Comparison of ENCODE assay signal across 23 mouse cellular contexts in genomic region chr3:30468068-30468835, GRCm38 (mm10).
A peak's percentile ranks its signal among the peaks of the same experiment; 100 is the strongest.
DNase-seq lines count a peak whose midpoint lies in the region; ATAC-seq and TF ChIP-seq lines count a peak whose summit lies in the region.
"Had no signal": no experiment of that assay in that cellular context is flagged by ENCODE, and none has a peak within 500 bp of the region (broad histone marks: within the 10 kb centered on the region; RNA-seq: fewer than 3 reads in every experiment).

No protein-coding gene starts in this region.

- no peak overlapping the region for H3K4me3 ChIP-seq in stomach, postnatal 0 days (ENCODE audit: low read depth, low read length)
- H3K4me3 ChIP-seq: embryonic facial prominence, embryonic 13.5 days; forebrain, embryonic 12.5 days; heart, adult 2 months; heart, embryonic 12.5 days; hindbrain, embryonic 10.5 days; intestine, embryonic 15.5 days had no signal

- no peaks in the 10 kb centered on the region; the same call in 1 of the 2 replicates for H3K4me1 ChIP-seq in stomach, postnatal 0 days (replicated peaks; ENCODE audit: control insufficient read depth, insufficient read depth)
- H3K4me1 ChIP-seq: embryonic facial prominence, embryonic 13.5 days; forebrain, embryonic 12.5 days; intestine, embryonic 15.5 days had no signal

- ATAC-seq in stomach, postnatal 0 days (ENCODE audit: low FRiP score, low TSS enrichment): 0 out of 2 replicates have a peak, but pooled peaks have one; percentile 8
- ATAC-seq: activated CD4-positive, CD25-positive, alpha-beta regulatory T cell, adult 4 months; CD4-positive, CD25-positive, alpha-beta regulatory T cell, adult 4 months; forebrain, embryonic 16.5 days; intestine, embryonic 15.5 days; Patski had no signal

- no peak overlapping the region for H3K4me2 ChIP-seq in stomach, postnatal 0 days (replicated peaks; ENCODE audit: low read depth)
- H3K4me2 ChIP-seq: embryonic facial prominence, embryonic 13.5 days; forebrain, embryonic 12.5 days; heart, embryonic 12.5 days; hindbrain, embryonic 14.5 days; intestine, embryonic 15.5 days had no signal

- peak; percentile 83 for DNase-seq in heart, adult 11 months
- no peak for DNase-seq in heart, adult 9 months (ENCODE audit: low spot score in 2 of 2)
- peak; percentile 49 for DNase-seq in 3134 (ENCODE audit: extremely low read depth, insufficient read length, low spot score)
- DNase-seq in Muller cell, postnatal 12 days (ENCODE audit: inconsistent ontology term): peak; percentile 53
- DNase-seq in stomach, postnatal 0 days (ENCODE audit: low spot score): no peak
- DNase-seq in cerebellum, postnatal 10 days: no peak
- DNase-seq in ovary, postnatal 14 days (ENCODE audit: low spot score): no peak
- DNase-seq: adrenal gland, postnatal 25 days; cerebellum, adult 8-10 months; cerebellum, postnatal 25 days; gastrocnemius, postnatal 10 days; heart, adult 2 months had no signal

- H3K36me3 ChIP-seq in stomach, postnatal 0 days (ENCODE audit: control insufficient read depth, insufficient read depth, low read length): no peaks in the 10 kb centered on the region
- H3K36me3 ChIP-seq: embryonic facial prominence, embryonic 13.5 days; forebrain, embryonic 12.5 days; G1E; heart, embryonic 12.5 days; hindbrain, embryonic 10.5 days; intestine, embryonic 15.5 days had no signal

- 69% methylated on average over 7 of the region's 7 CpGs for WGBS in stomach, postnatal 0 days

- no peaks in the 10 kb centered on the region for H3K27me3 ChIP-seq in stomach, postnatal 0 days (ENCODE audit: control insufficient read depth, insufficient read depth, low read length)
- H3K27me3 ChIP-seq: embryonic facial prominence, embryonic 13.5 days; forebrain, embryonic 12.5 days; heart, embryonic 12.5 days; intestine, embryonic 15.5 days had no signal

- TF ChIP-seq CTCF in stomach, postnatal 0 days (IDR thresholded peaks at IDR 0.05; ENCODE audit: low read depth): no peak

- no peak for TF ChIP-seq EP300 in stomach, postnatal 0 days (optimal IDR thresholded peaks at IDR 0.05)

- no peak overlapping the region for H3K27ac ChIP-seq in stomach, postnatal 0 days (replicated peaks)
- H3K27ac ChIP-seq: embryonic facial prominence, embryonic 13.5 days; forebrain, embryonic 12.5 days; hindbrain, embryonic 10.5 days; hindbrain, embryonic 14.5 days; intestine, embryonic 15.5 days had no signal

- H3K9me3 ChIP-seq in stomach, postnatal 0 days (ENCODE audit: control insufficient read depth, low read length): no peaks in the 10 kb centered on the region
- H3K9me3 ChIP-seq: embryonic facial prominence, embryonic 13.5 days; forebrain, embryonic 12.5 days; G1E; heart, embryonic 12.5 days; hindbrain, embryonic 10.5 days; intestine, embryonic 15.5 days had no signal

- no peak overlapping the region for H3K9ac ChIP-seq in stomach, postnatal 0 days (ENCODE audit: low read length)
- H3K9ac ChIP-seq: embryonic facial prominence, embryonic 13.5 days; forebrain, embryonic 12.5 days; heart, embryonic 12.5 days; hindbrain, embryonic 14.5 days; intestine, embryonic 15.5 days had no signal

Comparison
In these comparisons a context has a peak if more than half of its experiments do, and no peak if none do; other contexts are left out.
1. DNase-seq: peak in heart, adult 11 months (single experiment), 3134 (single experiment) and Muller cell, postnatal 12 days (single experiment); none in heart, adult 9 months (0 of 2), stomach, postnatal 0 days (single experiment), cerebellum, postnatal 10 days (0 of 2) and ovary, postnatal 14 days (single experiment).